Mouse (Mus musculus) CH12.LX (cell line): Measurements from ENCODE around the gene Cwf19l1. TPM values are rescaled to one million over a fixed set of nuclear protein-coding genes. Genes with fewer than 3 reads are reported as not detected.

Source experiments
- DNase-seq: peaks from one replicate; pipeline ENCODE4 v3.0.0-alpha.2; 2013; ENCODE audit errors: extremely low read depth
- H3K27ac ChIP-seq: 2 replicates; pipeline ENCODE4 v1.5.1; 2012; ENCODE audit warnings: low read depth, mild to moderate bottlenecking, control low read depth, moderate library complexity; ENCODE audit not compliant: insufficient read depth
- H3K27me3 ChIP-seq: replicated peaks from 2 replicates; pipeline ENCODE3; 2012; ENCODE audit warnings: inconsistent platforms
- H3K36me3 ChIP-seq, 2 experiments: replicated peaks in 1 of 2; 2 replicates each; pipeline versions ENCODE3 to v1.6.1; 2012; ENCODE audit warnings: inconsistent platforms in 1 of 2, low read length in 1 of 2, mild to moderate bottlenecking in 1 of 2, mixed read lengths in 1 of 2, moderate library complexity in 1 of 2; ENCODE audit not compliant: control insufficient read depth in 1 of 2, insufficient read depth in 1 of 2
- H3K4me1 ChIP-seq, 2 experiments: 2 replicates each; pipeline ENCODE4 v1.6.1; 2012; ENCODE audit warnings: inconsistent platforms in 1 of 2, moderate library complexity in 1 of 2; ENCODE audit not compliant: insufficient read depth in 2 of 2, control insufficient read depth in 1 of 2
- H3K4me2 ChIP-seq: 2 replicates; pipeline ENCODE4 v1.6.1; 2012; ENCODE audit warnings: low read depth, mild to moderate bottlenecking, control low read depth; ENCODE audit not compliant: poor library complexity, insufficient read depth, severe bottlenecking
- H3K4me3 ChIP-seq, 3 experiments: fragments of 150-350 bp in 1 of 3; sonication (generic) in 1 of 3; replicated peaks in 1 of 3; 2 replicates each; pipeline versions ENCODE3 to v1.5.1; 2011 to 2012; ENCODE audit warnings: low read depth in 2 of 3, low read length in 2 of 3, mild to moderate bottlenecking in 2 of 3, moderate library complexity in 2 of 3, control low read depth in 1 of 3, improper control_type of control experiment in 1 of 3, inconsistent platforms in 1 of 3, mixed read lengths in 1 of 3; ENCODE audit not compliant: poor library complexity in 1 of 3
- H3K79me2 ChIP-seq: replicated peaks from 2 replicates; pipeline ENCODE4 v1.6.1; 2012; ENCODE audit warnings: mild to moderate bottlenecking, moderate library complexity; ENCODE audit not compliant: control insufficient read depth, poor library complexity, insufficient read depth, severe bottlenecking; ENCODE audit errors: extremely low read depth
- H3K9ac ChIP-seq: 2 replicates; pipeline ENCODE4 v1.6.1; 2012; ENCODE audit warnings: low read depth, mild to moderate bottlenecking, control low read depth, moderate library complexity; ENCODE audit not compliant: insufficient read depth
- H3K9me3 ChIP-seq: replicated peaks from 2 replicates; pipeline ENCODE3; 2012; ENCODE audit warnings: low read length, inconsistent platforms, mixed read lengths
- BHLHE40 ChIP-seq: IDR thresholded peaks from 2 replicates; pipeline ENCODE4 v1.6.1; 2011; ENCODE audit warnings: mild to moderate bottlenecking, low read depth, low read length, improper control_type of control experiment
- CHD1 ChIP-seq: IDR thresholded peaks from 2 replicates; pipeline ENCODE4 v1.6.1; 2012; ENCODE audit warnings: low read depth, low read length, improper control_type of control experiment, inconsistent platforms
- CHD2 ChIP-seq: IDR thresholded peaks from 2 replicates; pipeline ENCODE4 v1.6.1; 2011; ENCODE audit warnings: low read length, improper control_type of control experiment
- CTCF ChIP-seq, 2 experiments: IDR thresholded peaks in 1 of 2; conservative IDR thresholded peaks in 1 of 2; 2 replicates each; pipeline ENCODE4 v1.5.1; 2011 to 2012; ENCODE audit warnings: low read depth in 2 of 2, low read length in 2 of 2, improper control_type of control experiment in 1 of 2, inconsistent platforms in 1 of 2, mild to moderate bottlenecking in 1 of 2, moderate library complexity in 1 of 2
- EP300 ChIP-seq: IDR thresholded peaks from 2 replicates; pipeline ENCODE4 v1.6.1; 2011; ENCODE audit warnings: low read length, improper control_type of control experiment
- ETS1 ChIP-seq: conservative IDR thresholded peaks from 2 replicates; pipeline ENCODE4 v1.6.1; 2012; ENCODE audit warnings: low read depth, mild to moderate bottlenecking, inconsistent platforms, low read length, improper control_type of control experiment, moderate library complexity
- HCFC1 ChIP-seq: IDR thresholded peaks from 2 replicates; pipeline ENCODE4 v1.6.1; 2012; ENCODE audit warnings: low read depth, mild to moderate bottlenecking, inconsistent platforms, low read length, improper control_type of control experiment
- IRF4 ChIP-seq: IDR thresholded peaks from 2 replicates; pipeline ENCODE4 v1.6.1; 2014; ENCODE audit warnings: low read depth, mild to moderate bottlenecking, inconsistent platforms, low read length, improper control_type of control experiment
- JUND ChIP-seq: conservative IDR thresholded peaks from 2 replicates; pipeline ENCODE4 v1.6.1; 2011; ENCODE audit warnings: low read depth, low read length, improper control_type of control experiment
- KAT2A ChIP-seq: IDR thresholded peaks from 2 replicates; pipeline ENCODE4 v1.6.1; 2012; ENCODE audit warnings: low read length, improper control_type of control experiment, inconsistent platforms; ENCODE audit not compliant: insufficient replicate concordance
- MAZ ChIP-seq: IDR thresholded peaks from 2 replicates; pipeline ENCODE4 v1.6.1; 2012; ENCODE audit warnings: low read depth, mild to moderate bottlenecking, inconsistent platforms, low read length, improper control_type of control experiment, moderate library complexity
- MXI1 ChIP-seq: IDR thresholded peaks from 2 replicates; pipeline ENCODE4 v1.6.1; 2011; ENCODE audit warnings: mild to moderate bottlenecking, low read depth, low read length, improper control_type of control experiment
- MYC ChIP-seq: IDR thresholded peaks from 2 replicates; pipeline ENCODE4 v1.6.1; 2011; ENCODE audit warnings: low read depth, mild to moderate bottlenecking, improper control_type of control experiment, low read length
- NELFE ChIP-seq: IDR thresholded peaks from 2 replicates; pipeline ENCODE4 v1.6.1; 2011; ENCODE audit warnings: low read depth, low read length, improper control_type of control experiment
- NRF1 ChIP-seq: IDR thresholded peaks from 2 replicates; pipeline ENCODE4 v1.6.1; 2014; ENCODE audit warnings: low read depth, mild to moderate bottlenecking, inconsistent platforms, low read length, improper control_type of control experiment, moderate library complexity
- PAX5 ChIP-seq: IDR thresholded peaks from 2 replicates; pipeline ENCODE4 v1.6.1; 2012; ENCODE audit warnings: low read length, inconsistent platforms, mixed read lengths
- POLR2AphosphoS2 ChIP-seq: IDR thresholded peaks from 2 replicates; pipeline ENCODE4 v1.6.1; 2011; ENCODE audit warnings: low read depth, low read length, improper control_type of control experiment
- RCOR1 ChIP-seq: conservative IDR thresholded peaks from 2 replicates; pipeline ENCODE4 v1.6.1; 2012; ENCODE audit warnings: low read depth, mild to moderate bottlenecking, inconsistent platforms, low read length, improper control_type of control experiment
- SMC3 ChIP-seq: IDR thresholded peaks from 2 replicates; pipeline ENCODE4 v1.6.1; 2011; ENCODE audit warnings: low read depth, low read length, improper control_type of control experiment
- TBP ChIP-seq: conservative IDR thresholded peaks from 2 replicates; pipeline ENCODE4 v1.6.1; 2011; ENCODE audit warnings: low read depth, low read length, improper control_type of control experiment
- TCF12 ChIP-seq: IDR thresholded peaks from 2 replicates; pipeline ENCODE4 v1.6.1; 2014; ENCODE audit warnings: low read depth, mild to moderate bottlenecking, inconsistent platforms, low read length, improper control_type of control experiment
- ZC3H11A ChIP-seq: IDR thresholded peaks from 2 replicates; pipeline ENCODE4 v1.6.1; 2012; ENCODE audit warnings: low read depth, mild to moderate bottlenecking, inconsistent platforms, low read length, improper control_type of control experiment
- ZKSCAN1 ChIP-seq: IDR thresholded peaks from 2 replicates; pipeline ENCODE4 v1.6.1; 2012; ENCODE audit warnings: low read depth, inconsistent platforms, low read length, improper control_type of control experiment, borderline replicate concordance
- ZMIZ1 ChIP-seq: IDR thresholded peaks from 2 replicates; pipeline ENCODE4 v1.6.1; 2012; ENCODE audit warnings: low read depth, mild to moderate bottlenecking, inconsistent platforms, low read length, improper control_type of control experiment
- ZNF384 ChIP-seq: IDR thresholded peaks from 2 replicates; pipeline ENCODE4 v1.6.1; 2012; ENCODE audit warnings: low read depth, low read length, improper control_type of control experiment, inconsistent platforms
- dilution Hi-C: fragments of 300-500 bp; cut with MboI; formaldehyde crosslinking; loops from 2 replicates; pipeline ENCODE4 v1.14.3; 2020; ENCODE audit warnings: low sequenced_read_pairs; ENCODE audit not compliant: extremely low pct_unique_long_range_greater_than_20kb, extremely low pct_ligation_motif_present
- in situ Hi-C: fragments of 300-500 bp; cut with MboI; formaldehyde crosslinking; loops from 3 replicates; pipeline ENCODE4 v1.14.3; 2019; ENCODE audit warnings: low sequenced_read_pairs, low pct_ligation_motif_present, low pct_unique_long_range_greater_than_20kb, mixed read lengths
- polyA plus RNA-seq: library from polyadenylated mRNA; unstranded; fragments of >175 nt; gene quantifications from 2 replicates; pipeline ENCODE4 v1.2.1, GENCODE M21; 2012; ENCODE audit warnings: low read depth; ENCODE audit not compliant: insufficient read length
- total RNA-seq, 2 experiments: library from RNA; depleted of rRNA; stranded (reverse); fragments of 300-350 nt in 1 of 2; fragments of >200 nt in 1 of 2; gene quantifications; 2 replicates each; pipeline ENCODE4 v1.2.3; 2012 to 2014

Cwf19l1 gene
- total and polyA plus RNA-seq, 3 experiments = 11.0 to 45.9 (median 30.4) TPM

DNA sequence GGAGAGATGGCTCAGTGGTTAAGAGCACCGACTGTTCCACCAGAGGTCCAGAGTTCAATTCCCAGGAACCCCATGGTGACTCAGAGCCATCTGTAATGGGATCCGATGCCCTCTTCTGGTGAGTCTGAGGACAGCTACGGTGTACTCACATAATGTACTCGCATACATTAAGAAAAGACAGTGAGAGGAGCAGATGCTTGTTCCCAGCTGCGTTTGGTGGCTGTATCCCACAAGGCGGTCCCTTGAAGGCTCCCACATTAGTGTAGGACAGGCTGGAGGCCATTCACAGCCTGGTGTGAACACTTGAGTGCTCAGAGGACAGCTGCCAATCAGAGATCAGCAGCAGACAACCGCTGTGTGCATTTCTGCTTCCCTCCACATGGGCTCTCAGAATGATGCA is 24.0 kb downstream of the Cwf19l1 start:
- TF ChIP-seq CTCF (conservative IDR thresholded peaks at IDR 0.05 in 1 of 2, IDR thresholded peaks at IDR 0.05 in 1 of 2; ENCODE audit: low read depth in 2 of 2, low read length in 2 of 2) (peak in 1 of 2 experiments; percentile 45; a peak in 2 of 4 replicates), ZKSCAN1 (no peak)

DNA sequence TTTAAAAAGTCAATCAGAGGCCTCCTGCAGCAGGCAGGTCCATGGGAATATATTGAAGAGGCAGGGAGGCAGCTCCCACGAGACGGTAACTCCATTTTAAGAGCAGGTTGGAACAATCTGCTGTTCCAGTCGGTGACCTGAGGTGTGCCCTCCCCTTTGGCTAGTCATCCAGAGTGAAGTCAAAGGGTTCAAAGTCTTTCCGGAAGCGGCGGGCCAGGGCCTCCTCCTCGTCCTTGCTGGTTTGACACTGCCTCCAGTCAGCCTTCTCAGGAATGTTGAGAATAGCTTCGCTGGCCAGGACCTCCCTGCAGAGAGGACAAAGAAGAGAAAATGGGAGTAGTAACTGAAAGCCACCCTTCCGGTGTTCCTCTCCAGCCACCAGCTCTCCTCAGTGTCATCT is 25.3 kb downstream of the Cwf19l1 start:
- peaks cover 28 to 64% of the 10 kb centered on the region in 2 experiments for H3K36me3 ChIP-seq
- H3K4me3 ChIP-seq = no peak overlapping the region
- dilution Hi-C loops = no loop called here

More for the DNA sequence above, 24.0 kb downstream of the Cwf19l1 start:
- Histone ChIP-seq H3K9ac (no peak overlapping the region), H3K79me2 (peaks cover 5% of the 10 kb centered on the region), H3K4me2 (no peak overlapping the region), H3K9me3 (no peaks in the 10 kb centered on the region), H3K4me1 (peaks cover 12 to 25% of the 10 kb centered on the region in 2 experiments), H3K27me3 (no peaks in the 10 kb centered on the region), H3K36me3 (peaks cover 35 to 73% of the 10 kb centered on the region in 2 experiments), H3K4me3 (no peak overlapping the region), H3K27ac (no peak overlapping the region)
- dilution Hi-C loops (no loop called here), in situ Hi-C loops (no loop called here)
- no peak for DNase-seq

GRCm38 (mm10) chr19:44108996-44109395 is 26.7 kb downstream of the Cwf19l1 start:
- Histone ChIP-seq H3K4me1 (peaks cover 6 to 35% of the 10 kb centered on the region in 2 experiments), H3K36me3 (peaks cover 22 to 54% of the 10 kb centered on the region in 2 experiments), H3K27ac (no peak overlapping the region), H3K27me3 (no peaks in the 10 kb centered on the region), H3K4me2 (no peak overlapping the region), H3K79me2 (peaks cover 25% of the 10 kb centered on the region), H3K4me3 (no peak overlapping the region), H3K9me3 (no peaks in the 10 kb centered on the region), H3K9ac (no peak overlapping the region)
- TF ChIP-seq ZMIZ1 (no peak), NELFE (no peak), PAX5 (no peak), BHLHE40 (no peak), POLR2AphosphoS2 (no peak), IRF4 (no peak), MYC (no peak), RCOR1 (no peak), CHD1 (no peak), MAZ (no peak), SMC3 (no peak), CHD2 (no peak), NRF1 (no peak), TBP (no peak), ZC3H11A (no peak)
- in situ Hi-C loops (no loop called here), dilution Hi-C loops (no loop called here)
- DNase-seq = peak; percentile 33

More for the DNA sequence above, 25.3 kb downstream of the Cwf19l1 start:
- Histone ChIP-seq H3K4me2 (no peak overlapping the region), H3K4me1 (peaks cover 6 to 22% of the 10 kb centered on the region in 2 experiments), H3K9ac (no peak overlapping the region), H3K27me3 (no peaks in the 10 kb centered on the region), H3K27ac (no peak overlapping the region), H3K9me3 (no peaks in the 10 kb centered on the region), H3K79me2 (peaks cover 18% of the 10 kb centered on the region)
- no peak for DNase-seq
- in situ Hi-C loops = no loop called here
- TF ChIP-seq MXI1 (no peak), TCF12 (no peak), ZMIZ1 (no peak), EP300 (no peak), CTCF (conservative IDR thresholded peaks at IDR 0.05 in 1 of 2, IDR thresholded peaks at IDR 0.05 in 1 of 2; ENCODE audit: low read depth in 2 of 2, low read length in 2 of 2) (no peak), KAT2A (no peak), PAX5 (no peak), MAZ (no peak), ETS1 (no peak), HCFC1 (no peak), ZNF384 (no peak), ZKSCAN1 (no peak), JUND (no peak), TBP (no peak)
